Mouse (Mus musculus): ENCODE results near the gene Rsph3a. TPM values are rescaled to one million over a fixed set of nuclear protein-coding genes. Genes with fewer than 3 reads are reported as not detected.
A peak's percentile ranks its signal among the peaks of the same experiment; 100 is the strongest.
"Not testable (repeated sequence)": the region's sequence is repeated elsewhere in the genome, so short reads cannot be mapped to it uniquely, and the experiment has no call there.

Rsph3a gene
- polyA plus RNA-seq, 1 experiment from 2014 or later: 73.9 TPM

- H3K9me3 ChIP-seq; ATAC-seq (ENCODE audit: low FRiP score, low read depth): not testable (repeated sequence)
- WGBS: 87% methylated on average over 3 of the region's 6 CpGs
Observed at GRCm38 (mm10) chr17:8006771-8007170, 61.4 kb downstream of the Rsph3a start.

GRCm38 (mm10) chr17:8009565-8009964 is 64.2 kb downstream of the Rsph3a start:
- H3K4me3 ChIP-seq; H3K4me2 ChIP-seq (replicated peaks); H3K27ac ChIP-seq; H3K9me3 ChIP-seq; H3K9ac ChIP-seq; H3K27me3 ChIP-seq (replicated peaks); ATAC-seq (ENCODE audit: low FRiP score, low read depth); H3K36me3 ChIP-seq; H3K4me1 ChIP-seq: not testable (repeated sequence)
- WGBS: 88% methylated on average over 6 of the region's 7 CpGs

More at GRCm38 (mm10) chr17:8006771-8007170, 61.4 kb downstream of the Rsph3a start:
- H3K9ac ChIP-seq; H3K36me3 ChIP-seq; H3K27ac ChIP-seq; H3K4me3 ChIP-seq; H3K27me3 ChIP-seq (replicated peaks); H3K4me2 ChIP-seq (replicated peaks); H3K4me1 ChIP-seq: not testable (repeated sequence)

DNA sequence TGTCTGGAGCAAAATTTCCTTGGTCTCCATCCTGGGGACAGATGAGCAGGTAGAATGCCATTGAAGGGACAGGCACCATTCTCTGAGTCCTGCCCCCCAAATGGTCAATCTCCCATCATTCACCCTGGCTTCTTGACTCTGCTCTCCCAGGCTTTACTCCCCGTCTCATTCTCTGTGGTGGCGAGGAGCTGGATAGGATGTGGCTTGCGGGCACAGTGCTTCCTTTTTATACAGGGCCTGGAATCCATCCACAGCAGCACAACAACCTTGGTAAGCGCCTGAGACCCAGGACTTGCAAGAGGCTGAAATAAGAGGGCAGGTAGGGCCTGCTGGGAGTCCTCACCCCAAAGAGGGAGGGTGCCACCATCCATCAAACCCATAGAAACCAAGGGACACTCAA is 68.6 kb downstream of the Rsph3a start:
- H3K4me3 ChIP-seq; H3K4me1 ChIP-seq; ATAC-seq (ENCODE audit: low FRiP score, low read depth); H3K9ac ChIP-seq; H3K36me3 ChIP-seq; H3K9me3 ChIP-seq; H3K4me2 ChIP-seq (replicated peaks); H3K27me3 ChIP-seq (replicated peaks); H3K27ac ChIP-seq: not testable (repeated sequence)
- 84% methylated on average over 4 of the region's 4 CpGs for WGBS

DNA sequence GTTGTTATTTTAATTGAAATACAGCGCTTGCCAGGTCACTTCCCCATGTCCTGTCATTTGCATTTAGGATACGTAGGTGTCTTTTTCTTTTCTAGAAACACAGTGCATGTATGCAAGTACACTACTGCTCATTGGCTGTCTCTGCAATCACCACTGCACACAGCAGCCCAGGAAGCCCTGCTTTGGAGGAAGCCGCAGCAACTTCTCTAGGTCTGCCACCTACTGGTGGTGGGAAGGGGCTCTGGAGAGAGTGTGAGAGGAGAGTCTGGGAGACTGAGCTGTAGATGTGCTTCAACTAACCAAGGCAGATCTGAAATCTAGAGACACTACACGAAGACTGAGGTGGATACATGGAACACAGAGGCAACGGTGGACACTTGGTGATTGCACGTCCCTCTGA is 77.3 kb downstream of the Rsph3a start:
- not testable (repeated sequence) for H3K9me3 ChIP-seq; ATAC-seq (ENCODE audit: low FRiP score, low read depth); H3K27me3 ChIP-seq (replicated peaks); H3K4me2 ChIP-seq (replicated peaks); H3K4me3 ChIP-seq; H3K4me1 ChIP-seq; H3K9ac ChIP-seq; H3K27ac ChIP-seq; H3K36me3 ChIP-seq
- WGBS: no CpG with 5 or more reads among the region's 6 CpGs

- H3K4me3 ChIP-seq; H3K27ac ChIP-seq; H3K9me3 ChIP-seq; H3K4me2 ChIP-seq (replicated peaks); H3K27me3 ChIP-seq (replicated peaks); H3K4me1 ChIP-seq; H3K36me3 ChIP-seq; H3K9ac ChIP-seq: not testable (repeated sequence)
- WGBS: no CpG with 5 or more reads among the region's 12 CpGs
- ATAC-seq (ENCODE audit: low FRiP score, low read depth): peak; percentile 81
Observed at GRCm38 (mm10) chr17:8027475-8028168, 82.2 kb downstream of the Rsph3a start.

Other genes starting within 250 kb of the Rsph3a start
- gene Fndc1, start 118.3 kb upstream of the Rsph3a start, polyA plus RNA-seq (2016; fragmentation: Nextera tagmentation; extraction: Ambion mirVana): 1.8 and 2.1 TPM in 2 replicates
- 0.28 and 0.65 TPM in 2 replicates for gene Tagap, start 19.6 kb upstream of the Rsph3a start, polyA plus RNA-seq (2016; fragmentation: Nextera tagmentation; extraction: Ambion mirVana)
- gene Gm49673, start 202.2 kb downstream of the Rsph3a start, polyA plus RNA-seq (2016; fragmentation: Nextera tagmentation; extraction: Ambion mirVana): 0.30 TPM in 1 of 2 replicates, not detected in the other
- 14.8 and 15.6 TPM in 2 replicates for gene Rnaset2a, start 202.5 kb downstream of the Rsph3a start, polyA plus RNA-seq (2016; fragmentation: Nextera tagmentation; extraction: Ambion mirVana)
- gene Fgfr1op, start 219.9 kb downstream of the Rsph3a start, polyA plus RNA-seq (2016; fragmentation: Nextera tagmentation; extraction: Ambion mirVana): 34.5 and 37.2 TPM in 2 replicates